Mouse (Mus musculus): ENCODE data around the gene Defb38. TPM values are rescaled to one million over a fixed set of nuclear protein-coding genes. Genes with fewer than 3 reads are reported as not detected.

The Defb38 gene
- total RNA-seq (2012; rRNA removed) (not detected in 2 replicates), polyA plus RNA-seq (2012; ENCODE audit: insufficient read depth in 1 of 2, insufficient read length in 2 of 2, low read depth in 1 of 2, low replicate concordance in 2 of 2, missing spikeins in 1 of 2) (not detected)

DNA sequence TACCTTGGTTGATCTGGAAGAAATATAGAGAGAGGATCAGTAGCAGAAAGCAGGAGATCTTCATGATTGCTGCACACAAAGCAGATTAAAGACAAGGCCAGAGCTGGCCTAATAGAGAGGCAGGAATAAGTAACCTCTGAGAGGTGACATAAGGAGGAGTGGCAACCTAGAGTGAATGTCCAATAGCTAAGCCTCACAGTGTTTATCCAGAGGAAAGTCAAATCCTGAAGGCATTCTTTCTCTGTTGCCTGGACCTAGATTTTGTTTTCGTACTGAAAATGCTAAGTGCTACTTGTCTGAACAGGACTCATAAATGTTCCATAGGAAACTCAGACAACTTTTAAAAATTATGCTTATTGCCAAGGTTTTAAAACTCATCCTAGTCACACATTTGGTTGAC, at the start of gene Defb38:
Defb38 (minus strand) TSS at position 101 of the 400 bp plus-strand sequence.
- H3K4me3 ChIP-seq (ENCODE audit: control insufficient read depth in 1 of 2, insufficient read depth in 1 of 2, low read depth in 2 of 2, low read length in 2 of 2) = no peak within 1 kb of the TSS
- no peaks in the 10 kb centered on the region for H3K79me2 ChIP-seq (ENCODE audit: control insufficient read depth, insufficient read depth, low read length, poor library complexity)
- no peak for DNase-seq (ENCODE audit: low read depth, low spot score)
- no peaks in the 10 kb centered on the region for H3K4me1 ChIP-seq (ENCODE audit: control insufficient read depth in 1 of 2, insufficient read depth in 2 of 2, low read length in 2 of 2)
- no peaks in the 10 kb centered on the region for H3K36me3 ChIP-seq (ENCODE audit: control insufficient read depth in 1 of 2, insufficient read depth in 2 of 2, low read length in 2 of 2)
- H3K9me3 ChIP-seq (replicated peaks; ENCODE audit: insufficient read depth, low read length) = no peaks in the 10 kb centered on the region
- no peaks in the 10 kb centered on the region for H3K27me3 ChIP-seq (ENCODE audit: control insufficient read depth in 1 of 2, insufficient read depth in 2 of 2, low read length in 2 of 2)
- no peak within 1 kb of the TSS for H3K9ac ChIP-seq (ENCODE audit: control insufficient read depth, low read depth, low read length, poor library complexity, severe bottlenecking)
- no peak within 1 kb of the TSS for H3K27ac ChIP-seq (ENCODE audit: control insufficient read depth, low read depth, low read length)
- TF ChIP-seq ELF1 (IDR thresholded peaks at IDR 0.05; ENCODE audit: low read depth, low read length) (no peak), ETS1 (IDR thresholded peaks at IDR 0.05; ENCODE audit: low read depth, low read length) (no peak), USF2 (IDR thresholded peaks at IDR 0.05; ENCODE audit: borderline replicate concordance in 1 of 2, insufficient read depth in 1 of 2, low read depth in 1 of 2, low read length in 2 of 2) (no peak)

DNA sequence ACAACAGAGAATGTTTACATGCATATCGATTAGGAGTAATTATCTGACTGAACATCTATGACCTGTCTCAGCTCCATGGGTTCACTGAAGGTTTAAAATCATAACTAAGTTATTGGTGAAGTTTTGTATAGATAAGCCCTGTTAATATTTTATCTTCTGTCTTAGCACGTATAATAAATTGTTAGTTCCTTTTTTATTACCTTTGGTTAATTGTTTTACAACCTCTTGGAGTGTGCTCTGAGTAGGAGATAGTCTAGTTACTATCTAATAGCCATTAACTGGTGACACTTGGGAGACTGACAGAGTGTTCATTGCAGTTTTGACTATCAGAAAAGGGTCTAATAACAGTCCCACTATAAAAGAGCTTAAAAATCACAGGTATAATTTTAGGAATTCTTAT, 39.6 kb upstream of the Defb38 start:
- H3K4me1 ChIP-seq (ENCODE audit: control insufficient read depth in 1 of 2, insufficient read depth in 2 of 2, low read length in 2 of 2) = no peaks in the 10 kb centered on the region
- H3K4me3 ChIP-seq (ENCODE audit: control insufficient read depth in 1 of 2, insufficient read depth in 1 of 2, low read depth in 2 of 2, low read length in 2 of 2) = no peak overlapping the region
- no peaks in the 10 kb centered on the region for H3K79me2 ChIP-seq (ENCODE audit: control insufficient read depth, insufficient read depth, low read length, poor library complexity)
- no peak for TF ChIP-seq ELF1 (IDR thresholded peaks at IDR 0.05; ENCODE audit: low read depth, low read length)
- no peaks in the 10 kb centered on the region for H3K9me3 ChIP-seq (replicated peaks; ENCODE audit: insufficient read depth, low read length)
- H3K9ac ChIP-seq (ENCODE audit: control insufficient read depth, low read depth, low read length, poor library complexity, severe bottlenecking) = no peak overlapping the region
- no peak overlapping the region for H3K27ac ChIP-seq (ENCODE audit: control insufficient read depth, low read depth, low read length)
- H3K27me3 ChIP-seq (ENCODE audit: control insufficient read depth in 1 of 2, insufficient read depth in 2 of 2, low read length in 2 of 2) = no peaks in the 10 kb centered on the region; a peak in 1 of 4 replicates
- no peak for DNase-seq (ENCODE audit: low read depth, low spot score)
- no peaks in the 10 kb centered on the region for H3K36me3 ChIP-seq (ENCODE audit: control insufficient read depth in 1 of 2, insufficient read depth in 2 of 2, low read length in 2 of 2)

DNA sequence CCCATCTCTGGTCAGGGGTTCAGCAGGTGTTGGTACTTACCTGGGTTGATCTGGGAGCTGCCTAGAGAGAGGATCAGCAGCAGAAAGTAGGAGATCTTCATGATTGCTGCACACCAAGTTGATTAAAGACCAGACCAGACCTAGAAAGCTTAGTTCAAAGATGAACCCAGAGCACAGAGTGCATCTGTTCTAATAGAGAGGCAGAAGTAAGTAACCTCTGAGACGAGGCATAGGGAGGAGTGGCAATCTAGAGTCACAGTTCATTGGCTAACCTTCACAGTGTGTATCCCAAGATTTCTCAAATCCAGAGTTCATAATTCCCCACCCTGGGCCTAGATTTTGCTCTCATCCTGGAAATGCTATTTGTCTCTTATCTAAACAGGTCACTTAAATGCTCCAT, 38.3 kb upstream of the Defb38 start, which contains the start of gene Defb39:
Defb39 (minus strand) TSS at position 101 of the 400 bp plus-strand sequence.
- H3K79me2 ChIP-seq (ENCODE audit: control insufficient read depth, insufficient read depth, low read length, poor library complexity) = no peaks in the 10 kb centered on the region
- TF ChIP-seq MXI1 (IDR thresholded peaks at IDR 0.05; ENCODE audit: low read depth, low read length) (no peak), GABPA (IDR thresholded peaks at IDR 0.05; ENCODE audit: low read depth, low read length) (no peak), POLR2AphosphoS2 (IDR thresholded peaks at IDR 0.05; ENCODE audit: low read length) (no peak), CHD2 (IDR thresholded peaks at IDR 0.05; ENCODE audit: low read length) (no peak), NRF1 (IDR thresholded peaks at IDR 0.05; ENCODE audit: insufficient read depth, low read depth, low read length, poor library complexity, severe bottlenecking) (no peak), ZMIZ1 (IDR thresholded peaks at IDR 0.05; ENCODE audit: low read depth, low read length) (no peak), TAL1 (IDR thresholded peaks at IDR 0.05; ENCODE audit: low read length) (no peak), ZC3H11A (IDR thresholded peaks at IDR 0.05; ENCODE audit: low read depth, low read length) (no peak)
- DNase-seq (ENCODE audit: low read depth, low spot score) = no peak

More for the DNA sequence above, 38.3 kb upstream of the Defb38 start, which contains the start of gene Defb39:
- Histone ChIP-seq H3K27me3 (ENCODE audit: control insufficient read depth in 1 of 2, insufficient read depth in 2 of 2, low read length in 2 of 2) (no peaks in the 10 kb centered on the region; a peak in 1 of 4 replicates), H3K4me1 (ENCODE audit: control insufficient read depth in 1 of 2, insufficient read depth in 2 of 2, low read length in 2 of 2) (no peaks in the 10 kb centered on the region), H3K27ac (ENCODE audit: control insufficient read depth, low read depth, low read length) (no peak within 1 kb of the TSS), H3K9ac (ENCODE audit: control insufficient read depth, low read depth, low read length, poor library complexity, severe bottlenecking) (no peak within 1 kb of the TSS), H3K36me3 (ENCODE audit: control insufficient read depth in 1 of 2, insufficient read depth in 2 of 2, low read length in 2 of 2) (no peaks in the 10 kb centered on the region), H3K4me3 (ENCODE audit: control insufficient read depth in 1 of 2, insufficient read depth in 1 of 2, low read depth in 2 of 2, low read length in 2 of 2) (no peak within 1 kb of the TSS), H3K9me3 (replicated peaks; ENCODE audit: insufficient read depth, low read length) (no peaks in the 10 kb centered on the region)
